Mouse (Mus musculus): ENCODE measurements around the gene Plcb3. TPM values are rescaled to one million over a fixed set of nuclear protein-coding genes. Genes with fewer than 3 reads are reported as not detected.
"Not testable (repeated sequence)": the region's sequence is repeated elsewhere in the genome, so short reads cannot be mapped to it uniquely, and the experiment has no call there.

Gene Plcb3
- polyA plus RNA-seq, 1 experiment from 2014 or later, result 17.2 TPM

- 78% methylated on average over 4 of the region's 4 CpGs for WGBS (ENCODE audit: insufficient replicate concordance)
- no peak overlapping the region for H3K9ac ChIP-seq (ENCODE audit: low read depth, low read length)
- H3K4me1 ChIP-seq (ENCODE audit: control insufficient read depth, insufficient read depth, low read length), result peaks cover 25% of the 10 kb centered on the region
- H3K27ac ChIP-seq (ENCODE audit: low read depth, low read length), result no peak overlapping the region
- no peak for ATAC-seq (replicated peaks; ENCODE audit: insufficient number of reproducible peaks, low FRiP score, low TSS enrichment)
- no peaks in the 10 kb centered on the region for H3K9me3 ChIP-seq (replicated peaks; ENCODE audit: control insufficient read depth, low read length)
- H3K36me3 ChIP-seq (ENCODE audit: control insufficient read depth, insufficient read depth, low read length), result peaks cover 21% of the 10 kb centered on the region
- H3K4me2 ChIP-seq, result no peak overlapping the region
- H3K27me3 ChIP-seq (ENCODE audit: control insufficient read depth, insufficient read depth, low read length), result no peaks in the 10 kb centered on the region
- no peak overlapping the region for H3K4me3 ChIP-seq (ENCODE audit: low read depth, low read length)
Observed at GRCm38 (mm10) chr19:6916496-6916895, 59.8 kb downstream of the Plcb3 start.

GRCm38 (mm10) chr19:6915276-6915675 is 61.0 kb downstream of the Plcb3 start:
- no peak overlapping the region for H3K9ac ChIP-seq (ENCODE audit: low read depth, low read length)
- 32% methylated on average over 4 of the region's 4 CpGs for WGBS (ENCODE audit: insufficient replicate concordance)
- no peak overlapping the region for H3K4me2 ChIP-seq
- ATAC-seq (replicated peaks; ENCODE audit: insufficient number of reproducible peaks, low FRiP score, low TSS enrichment), result no peak
- no peaks in the 10 kb centered on the region for H3K9me3 ChIP-seq (replicated peaks; ENCODE audit: control insufficient read depth, low read length)
- H3K27ac ChIP-seq (ENCODE audit: low read depth, low read length), result 0 out of 2 replicates have a peak overlapping the region, but pooled peaks have one; percentile 17
- no peaks in the 10 kb centered on the region for H3K27me3 ChIP-seq (ENCODE audit: control insufficient read depth, insufficient read depth, low read length)
- no peak overlapping the region for H3K4me3 ChIP-seq (ENCODE audit: low read depth, low read length)
- peaks cover 25% of the 10 kb centered on the region for H3K4me1 ChIP-seq (ENCODE audit: control insufficient read depth, insufficient read depth, low read length)
- peaks cover 27% of the 10 kb centered on the region for H3K36me3 ChIP-seq (ENCODE audit: control insufficient read depth, insufficient read depth, low read length)

GRCm38 (mm10) chr19:6914540-6914939 is 61.7 kb downstream of the Plcb3 start:
- H3K4me1 ChIP-seq (ENCODE audit: control insufficient read depth, insufficient read depth, low read length), result peaks cover 19% of the 10 kb centered on the region
- no peak overlapping the region for H3K9ac ChIP-seq (ENCODE audit: low read depth, low read length)
- no peaks in the 10 kb centered on the region for H3K27me3 ChIP-seq (ENCODE audit: control insufficient read depth, insufficient read depth, low read length)
- no peak overlapping the region for H3K4me2 ChIP-seq
- WGBS (ENCODE audit: insufficient replicate concordance), result 81% methylated on average over 9 of the region's 9 CpGs
- ATAC-seq (replicated peaks; ENCODE audit: insufficient number of reproducible peaks, low FRiP score, low TSS enrichment), result no peak
- H3K4me3 ChIP-seq (ENCODE audit: low read depth, low read length), result no peak overlapping the region
- no peaks in the 10 kb centered on the region for H3K9me3 ChIP-seq (replicated peaks; ENCODE audit: control insufficient read depth, low read length)
- H3K27ac ChIP-seq (ENCODE audit: low read depth, low read length), result no peak overlapping the region
- peaks cover 27% of the 10 kb centered on the region for H3K36me3 ChIP-seq (ENCODE audit: control insufficient read depth, insufficient read depth, low read length)

- 78% methylated on average over 11 of the region's 11 CpGs for WGBS (ENCODE audit: insufficient replicate concordance)
- H3K4me2 ChIP-seq, result no peak overlapping the region
- H3K27ac ChIP-seq (ENCODE audit: low read depth, low read length), result no peak overlapping the region
- ATAC-seq (replicated peaks; ENCODE audit: insufficient number of reproducible peaks, low FRiP score, low TSS enrichment), result no peak
- peaks cover 19% of the 10 kb centered on the region for H3K4me1 ChIP-seq (ENCODE audit: control insufficient read depth, insufficient read depth, low read length)
- no peak overlapping the region for H3K9ac ChIP-seq (ENCODE audit: low read depth, low read length)
- no peak overlapping the region for H3K4me3 ChIP-seq (ENCODE audit: low read depth, low read length)
- H3K27me3 ChIP-seq (ENCODE audit: control insufficient read depth, insufficient read depth, low read length), result no peaks in the 10 kb centered on the region
- peaks cover 27% of the 10 kb centered on the region for H3K36me3 ChIP-seq (ENCODE audit: control insufficient read depth, insufficient read depth, low read length)
- no peaks in the 10 kb centered on the region for H3K9me3 ChIP-seq (replicated peaks; ENCODE audit: control insufficient read depth, low read length)
Observed at GRCm38 (mm10) chr19:6913991-6914390, 62.3 kb downstream of the Plcb3 start.

- 79% methylated on average over 6 of the region's 6 CpGs for WGBS (ENCODE audit: insufficient replicate concordance)
- Histone ChIP-seq H3K4me2 (no peak overlapping the region), H3K27ac (ENCODE audit: low read depth, low read length) (no peak overlapping the region), H3K9me3 (replicated peaks; ENCODE audit: control insufficient read depth, low read length) (no peaks in the 10 kb centered on the region), H3K9ac (ENCODE audit: low read depth, low read length) (no peak overlapping the region), H3K36me3 (ENCODE audit: control insufficient read depth, insufficient read depth, low read length) (peaks cover 27% of the 10 kb centered on the region), H3K4me1 (ENCODE audit: control insufficient read depth, insufficient read depth, low read length) (peaks cover 26% of the 10 kb centered on the region), H3K27me3 (ENCODE audit: control insufficient read depth, insufficient read depth, low read length) (no peaks in the 10 kb centered on the region), H3K4me3 (ENCODE audit: low read depth, low read length) (no peak overlapping the region)
- no peak for ATAC-seq (replicated peaks; ENCODE audit: insufficient number of reproducible peaks, low FRiP score, low TSS enrichment)
Observed at GRCm38 (mm10) chr19:6913036-6913435, 63.2 kb downstream of the Plcb3 start.

- Histone ChIP-seq H3K36me3 (ENCODE audit: control insufficient read depth, insufficient read depth, low read length) (peaks cover 27% of the 10 kb centered on the region), H3K9ac (ENCODE audit: low read depth, low read length) (no peak overlapping the region), H3K27ac (ENCODE audit: low read depth, low read length) (no peak overlapping the region), H3K27me3 (ENCODE audit: control insufficient read depth, insufficient read depth, low read length) (no peaks in the 10 kb centered on the region), H3K4me1 (ENCODE audit: control insufficient read depth, insufficient read depth, low read length) (peaks cover 28% of the 10 kb centered on the region), H3K4me2 (no peak overlapping the region), H3K4me3 (ENCODE audit: low read depth, low read length) (no peak overlapping the region), H3K9me3 (replicated peaks; ENCODE audit: control insufficient read depth, low read length) (no peaks in the 10 kb centered on the region)
- ATAC-seq (replicated peaks; ENCODE audit: insufficient number of reproducible peaks, low FRiP score, low TSS enrichment), result no peak
- WGBS (ENCODE audit: insufficient replicate concordance), result 90% methylated on average over 15 of the region's 15 CpGs
Observed at GRCm38 (mm10) chr19:6912205-6912970, 63.9 kb downstream of the Plcb3 start.

GRCm38 (mm10) chr19:6911101-6912074 is 64.9 kb downstream of the Plcb3 start:
- peaks cover 33% of the 10 kb centered on the region for H3K36me3 ChIP-seq (ENCODE audit: control insufficient read depth, insufficient read depth, low read length)

GRCm38 (mm10) chr19:6910306-6910705 is 66.0 kb downstream of the Plcb3 start:
- peak; percentile 24 for ATAC-seq (replicated peaks; ENCODE audit: insufficient number of reproducible peaks, low FRiP score, low TSS enrichment)
- Histone ChIP-seq H3K36me3 (ENCODE audit: control insufficient read depth, insufficient read depth, low read length) (peaks cover 37% of the 10 kb centered on the region), H3K4me3 (ENCODE audit: low read depth, low read length) (peak overlapping the region; percentile 72), H3K9ac (ENCODE audit: low read depth, low read length) (peak overlapping the region; percentile 84), H3K4me1 (ENCODE audit: control insufficient read depth, insufficient read depth, low read length) (peaks cover 19% of the 10 kb centered on the region), H3K27ac (ENCODE audit: low read depth, low read length) (peak overlapping the region; percentile 99), H3K4me2 (peak overlapping the region; percentile 93)
- under 1% methylated on average over 29 of the region's 30 CpGs for WGBS (ENCODE audit: insufficient replicate concordance)
- not testable (repeated sequence) for H3K9me3 ChIP-seq (replicated peaks; ENCODE audit: control insufficient read depth, low read length); H3K27me3 ChIP-seq (ENCODE audit: control insufficient read depth, insufficient read depth, low read length)

More at GRCm38 (mm10) chr19:6911101-6912074, 64.9 kb downstream of the Plcb3 start:
- Histone ChIP-seq H3K4me3 (ENCODE audit: low read depth, low read length) (peak overlapping the region; percentile 72), H3K27me3 (ENCODE audit: control insufficient read depth, insufficient read depth, low read length) (no peaks in the 10 kb centered on the region), H3K9me3 (replicated peaks; ENCODE audit: control insufficient read depth, low read length) (no peaks in the 10 kb centered on the region), H3K9ac (ENCODE audit: low read depth, low read length) (peak overlapping the region; percentile 59; the same call in 1 of the 2 replicates), H3K4me1 (ENCODE audit: control insufficient read depth, insufficient read depth, low read length) (peaks cover 27% of the 10 kb centered on the region), H3K4me2 (peak overlapping the region; percentile 93), H3K27ac (ENCODE audit: low read depth, low read length) (no peak overlapping the region)
- ATAC-seq (replicated peaks; ENCODE audit: insufficient number of reproducible peaks, low FRiP score, low TSS enrichment), result no peak
- 82% methylated on average over 19 of the region's 19 CpGs for WGBS (ENCODE audit: insufficient replicate concordance)

Measured in heart, embryonic 11.5 days (tissue).